Mouse (Mus musculus): ENCODE results near the gene Serf2.

Gene Serf2

GRCm38 (mm10) chr2:121505942-121506882, 57.2 kb downstream of the Serf2 start, which contains the start of the genes Mfap1a and Wdr76:
TSS of gene Mfap1a (minus strand) at chr2:121506665.
TSS of gene Wdr76 (plus strand) at chr2:121506723.
- DNase-seq (ENCODE audit: low spot score): peak; percentile 91

GRCm38 (mm10) chr2:121507173-121507950, 58.4 kb downstream of the Serf2 start:
- no peak for DNase-seq (ENCODE audit: low spot score)
